Mouse (Mus musculus) frontal cortex, postnatal 14 days (tissue): ENCODE results near the gene 4930544D05Rik.

Experiments
- DNase-seq, 2 experiments: peaks; one replicate each; pipeline ENCODE4 v3.0.0; 2022; ENCODE audit warnings: low spot score in 2 of 2

4930544D05Rik gene

DNA sequence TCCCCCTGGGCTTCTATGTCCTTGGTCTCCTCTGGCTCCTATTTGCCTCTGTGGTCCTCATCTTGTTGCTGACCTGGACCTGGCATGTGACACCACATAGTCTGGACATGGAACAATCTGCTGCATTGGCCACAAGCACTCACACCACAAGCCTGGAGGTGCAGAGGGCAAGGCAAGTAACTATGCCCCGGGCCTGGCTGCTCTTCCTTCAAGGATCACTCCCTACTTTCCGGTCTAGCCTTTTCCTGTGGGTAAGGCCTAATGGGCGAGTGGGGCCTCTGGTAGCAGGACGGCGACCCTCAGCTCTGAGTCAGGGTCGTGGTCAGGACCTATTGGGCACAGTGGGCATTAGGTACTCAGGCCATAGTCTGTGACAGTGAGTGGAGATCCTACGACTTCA is 25.6 kb downstream of the 4930544D05Rik start:
- DNase-seq = no peak

DNA sequence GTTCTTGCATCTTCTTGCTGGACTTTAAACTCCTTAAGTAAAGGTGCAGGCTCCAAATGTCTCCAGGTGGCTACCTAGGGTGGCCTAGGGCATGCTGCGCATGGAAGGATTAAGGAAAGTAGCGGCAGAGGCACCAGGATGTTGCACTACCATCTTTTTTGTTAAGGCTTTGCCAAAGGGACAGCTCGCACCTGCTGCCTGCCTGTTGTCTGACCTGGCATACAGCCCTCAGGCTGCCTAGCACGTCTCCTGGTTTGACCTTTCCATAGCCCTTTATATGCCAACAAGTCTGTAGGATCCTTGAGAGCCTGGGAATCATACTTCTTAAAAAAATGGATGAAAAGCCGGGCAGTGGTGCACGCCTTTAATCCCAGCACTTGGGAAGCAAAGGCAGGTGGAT is 27.4 kb downstream of the 4930544D05Rik start:
- no peak for DNase-seq

DNA sequence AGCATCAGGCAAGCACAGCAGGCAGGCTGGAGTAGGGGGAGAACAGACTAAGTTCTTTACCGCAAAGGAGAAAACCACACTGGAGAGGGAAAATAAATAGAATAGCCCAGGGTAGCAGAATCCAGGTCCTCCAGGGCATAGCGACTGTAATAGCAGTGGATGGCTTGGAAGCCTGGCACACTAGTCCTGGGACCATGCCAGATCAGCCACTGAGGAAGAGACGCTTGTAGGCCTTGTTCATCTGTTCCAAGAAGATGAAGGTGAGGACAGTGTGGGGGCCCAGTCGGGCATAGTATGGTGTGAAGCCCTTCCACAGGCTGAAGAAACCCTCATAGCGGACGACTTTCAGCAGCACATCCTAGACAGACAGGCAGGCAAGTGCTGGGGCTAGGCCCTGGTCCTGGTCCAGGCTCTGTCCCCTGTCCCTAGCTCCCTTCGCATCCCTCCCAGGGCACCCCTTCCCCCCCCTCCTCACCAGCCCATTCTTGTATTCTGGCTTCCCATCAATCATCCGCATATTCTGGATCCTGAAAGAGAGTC is 29.0 kb downstream of the 4930544D05Rik start:
- DNase-seq = no peak

DNA sequence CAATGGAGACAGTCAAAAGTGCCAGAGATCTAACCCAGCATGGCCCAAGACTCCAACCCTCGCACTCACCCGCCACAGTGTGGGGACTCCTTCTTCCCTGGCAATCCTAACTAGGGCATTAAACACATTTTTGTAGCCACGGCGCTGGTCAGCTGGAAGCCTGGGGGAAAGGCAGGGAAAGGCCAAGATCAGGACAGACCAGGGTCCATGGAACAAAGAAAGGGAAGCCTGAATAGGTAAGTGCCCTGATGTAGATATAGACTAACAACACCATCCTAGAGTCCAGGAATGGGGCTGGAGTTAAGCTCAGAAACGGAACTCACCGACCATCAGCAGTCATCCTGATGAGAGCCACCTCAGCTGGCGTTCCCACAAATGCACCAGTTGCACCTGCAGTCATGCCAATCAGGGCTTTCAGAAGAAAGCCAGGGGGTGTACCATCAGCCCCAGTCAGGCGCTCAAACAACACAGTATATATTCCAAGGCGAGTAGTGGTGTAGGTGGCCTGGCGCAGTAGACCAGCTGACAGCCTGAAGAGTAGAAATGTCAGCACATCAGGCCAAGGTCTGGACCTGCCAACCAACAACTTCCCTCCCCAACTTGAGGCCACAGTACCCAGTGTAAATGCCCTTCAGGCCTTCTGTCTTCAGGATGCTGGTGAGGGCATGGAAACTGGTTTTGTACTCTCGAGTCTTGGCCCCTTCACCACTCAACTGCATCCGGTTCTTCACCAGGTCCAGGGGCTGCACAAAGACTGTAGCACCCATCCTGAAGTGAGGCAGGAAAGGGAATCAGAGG is 30.0 kb downstream of the 4930544D05Rik start:
- no peak for DNase-seq

DNA sequence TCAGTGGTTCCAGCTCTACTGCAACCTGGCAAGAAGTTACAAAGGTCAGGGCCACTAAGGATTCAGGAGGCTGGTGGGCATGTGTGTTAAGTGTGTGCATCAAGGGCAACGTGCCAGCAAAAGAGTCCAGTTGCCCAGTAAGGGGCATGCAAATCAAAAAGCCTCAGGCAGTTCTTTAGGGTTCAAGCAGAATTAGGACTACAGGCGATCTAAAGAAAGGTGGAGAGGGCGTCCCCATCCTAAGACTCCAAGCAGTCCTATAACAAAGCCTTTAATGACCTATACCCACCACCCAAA is 30.6 kb downstream of the 4930544D05Rik start:
- no peak for DNase-seq

DNA sequence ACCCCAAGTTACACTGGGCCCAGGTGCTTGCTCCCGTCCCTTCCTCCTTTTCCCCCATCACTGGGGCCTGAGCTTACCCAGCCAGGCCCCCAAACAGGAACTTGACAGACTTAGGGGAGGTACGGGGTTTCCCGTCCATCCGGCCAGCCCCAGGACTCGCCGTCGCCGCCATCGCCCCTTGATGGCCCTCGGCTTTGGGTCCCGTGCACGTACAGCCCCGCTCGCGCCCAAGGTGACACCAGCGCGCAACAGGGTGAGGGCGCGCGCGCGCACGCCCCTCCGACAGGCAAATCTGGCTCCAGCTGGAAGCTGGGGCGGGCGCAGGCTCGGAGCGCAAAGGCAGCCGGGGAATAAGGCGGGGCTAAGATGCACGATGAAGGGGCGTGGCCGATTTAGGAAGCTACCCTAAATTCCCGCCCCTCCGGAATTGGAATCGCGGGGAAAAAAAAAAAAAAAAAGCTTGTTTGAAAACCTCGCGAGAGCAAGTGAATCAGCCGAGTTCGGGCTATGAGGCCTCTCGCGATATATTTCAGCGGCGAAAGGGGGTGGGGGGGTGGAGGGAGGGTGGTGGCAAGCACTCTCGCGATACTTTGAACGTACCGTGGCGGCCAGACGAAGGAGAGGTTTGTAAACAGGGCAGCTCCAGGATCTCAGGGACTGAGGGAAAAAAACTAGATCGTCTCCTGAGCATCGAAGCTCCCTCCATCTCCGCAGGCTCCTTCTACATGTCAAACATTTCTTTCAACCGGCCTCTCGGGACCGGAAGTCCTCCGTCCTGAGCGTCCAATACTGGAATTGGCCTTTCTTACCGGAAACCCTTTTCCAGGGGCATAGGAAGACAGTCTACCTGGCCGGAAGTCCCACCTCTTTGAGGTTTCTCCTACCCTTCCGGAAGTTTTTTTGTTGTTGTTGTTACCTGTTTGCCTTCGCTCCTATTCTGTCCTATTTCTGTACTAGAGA is 31.3 kb downstream of the 4930544D05Rik start, which contains the start of the genes Rnf167 and Slc25a11:
Gene Rnf167, plus strand, starts transcription at position 545 of the 960 bp plus-strand sequence.
Gene Slc25a11, minus strand, starts transcription at position 789 of the 960 bp plus-strand sequence.
- peak; percentile 95 to 96 for DNase-seq

DNA sequence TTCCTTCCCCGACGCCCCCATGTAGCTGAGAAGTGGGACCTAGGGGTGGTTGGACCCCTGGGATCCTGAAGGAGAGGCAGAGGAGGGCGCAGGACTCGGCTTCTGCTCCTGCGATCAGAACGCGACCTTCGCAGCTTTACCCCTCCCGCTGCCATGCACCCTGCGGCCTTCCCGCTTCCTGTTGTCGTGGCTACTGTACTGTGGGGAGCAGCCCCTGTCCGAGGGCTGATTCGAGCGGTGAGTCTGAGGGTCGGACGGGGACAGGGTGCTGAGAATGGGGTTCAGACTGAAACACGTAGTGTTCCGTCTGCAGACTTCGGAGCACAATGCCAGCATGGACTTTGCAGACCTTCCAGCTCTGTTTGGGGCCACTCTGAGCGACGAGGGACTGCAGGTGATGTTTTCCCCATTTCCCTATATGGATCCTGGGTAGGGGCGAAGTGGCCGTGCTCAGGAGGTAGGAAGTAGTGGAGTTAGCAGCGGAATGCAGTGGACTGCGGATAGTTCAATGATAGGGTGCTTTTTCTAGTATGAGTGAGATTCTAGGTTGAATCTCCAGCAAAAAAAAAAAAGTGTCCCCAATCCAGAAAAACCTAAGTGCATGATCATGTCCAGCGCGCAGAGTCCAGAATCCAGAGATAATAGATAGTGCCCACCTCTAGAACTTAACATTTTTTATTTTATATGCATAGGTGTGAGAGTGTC is 32.2 kb downstream of the 4930544D05Rik start:
- no peak for DNase-seq

DNA sequence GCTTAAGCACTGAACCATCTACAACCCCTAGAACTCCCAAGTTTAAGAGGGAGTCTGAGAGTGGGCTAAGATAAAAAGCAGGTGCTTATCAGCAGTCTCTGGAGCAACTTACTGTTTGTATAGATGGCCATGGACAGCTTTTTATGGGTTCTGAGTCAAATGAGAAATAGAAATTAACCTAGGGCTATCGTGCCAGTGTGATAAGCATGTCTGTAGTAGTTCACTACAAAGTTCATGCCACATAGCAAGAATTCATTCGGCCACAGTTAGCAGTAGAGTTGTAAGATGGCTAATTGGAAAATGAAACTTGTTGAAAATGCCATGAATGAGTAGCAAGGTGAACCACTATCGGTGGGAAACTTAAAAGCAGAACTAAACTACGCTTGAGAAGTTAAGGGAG is 32.9 kb downstream of the 4930544D05Rik start:
- no peak for DNase-seq

DNA sequence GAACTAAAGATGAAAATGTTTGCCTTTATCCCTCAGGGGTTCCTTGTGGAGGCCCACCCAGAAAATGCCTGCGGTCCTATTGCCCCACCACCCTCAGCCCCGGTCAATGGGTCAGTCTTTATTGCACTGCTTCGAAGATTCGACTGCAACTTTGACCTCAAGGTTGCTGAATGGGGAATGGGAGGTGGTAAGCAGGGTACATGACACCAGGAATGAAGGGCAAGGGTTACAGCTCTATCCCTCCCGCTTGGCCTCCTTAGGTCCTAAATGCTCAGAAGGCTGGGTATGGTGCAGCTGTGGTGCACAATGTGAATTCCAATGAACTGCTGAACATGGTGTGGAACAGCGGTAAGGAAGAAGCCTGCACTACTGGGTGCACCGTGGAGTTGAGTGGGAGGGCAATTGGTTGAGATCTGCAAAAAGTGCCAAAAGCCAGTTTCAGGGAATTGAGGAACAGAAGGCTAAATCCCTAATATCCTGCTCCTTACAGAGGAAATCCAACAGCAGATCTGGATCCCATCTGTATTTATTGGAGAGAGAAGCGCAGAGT is 33.6 kb downstream of the 4930544D05Rik start:
- DNase-seq = no peak

DNA sequence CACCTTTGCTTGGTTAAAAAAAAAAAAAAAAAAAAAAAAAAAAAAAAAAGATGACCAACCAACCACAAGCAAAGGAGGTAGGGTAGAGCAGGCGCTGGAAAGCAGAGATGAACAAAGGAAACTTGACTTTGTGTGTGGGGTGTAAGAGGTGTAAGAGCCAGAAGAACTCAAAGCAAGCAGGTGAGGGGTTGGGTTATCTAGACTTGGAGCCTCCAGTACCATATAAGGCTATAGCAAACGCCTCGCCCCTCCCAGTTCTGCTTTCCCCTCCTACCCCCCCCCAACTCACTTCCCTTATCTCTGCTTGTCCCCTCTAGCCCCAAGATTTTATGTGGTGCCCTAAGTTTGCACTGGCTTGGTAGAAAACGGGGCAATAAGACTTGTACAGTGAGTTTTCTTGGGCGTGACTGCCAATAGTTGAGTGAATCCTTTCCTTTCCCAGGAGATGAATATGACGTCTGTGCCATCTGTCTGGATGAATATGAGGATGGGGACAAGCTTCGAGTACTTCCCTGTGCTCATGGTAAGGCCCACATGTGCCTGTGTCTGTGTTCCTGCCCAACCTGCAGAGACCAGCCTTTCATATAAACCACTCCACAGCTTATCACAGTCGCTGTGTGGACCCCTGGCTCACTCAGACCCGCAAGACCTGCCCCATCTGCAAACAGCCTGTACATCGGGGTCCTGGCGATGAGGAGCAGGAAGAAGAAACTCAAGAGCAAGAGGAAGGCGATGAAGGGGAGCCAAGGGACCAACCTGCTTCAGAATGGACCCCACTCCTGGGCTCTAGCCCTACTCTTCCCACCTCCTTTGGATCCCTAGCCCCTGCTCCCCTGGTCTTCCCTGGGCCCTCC is 34.9 kb downstream of the 4930544D05Rik start:
- no peak for DNase-seq

DNA sequence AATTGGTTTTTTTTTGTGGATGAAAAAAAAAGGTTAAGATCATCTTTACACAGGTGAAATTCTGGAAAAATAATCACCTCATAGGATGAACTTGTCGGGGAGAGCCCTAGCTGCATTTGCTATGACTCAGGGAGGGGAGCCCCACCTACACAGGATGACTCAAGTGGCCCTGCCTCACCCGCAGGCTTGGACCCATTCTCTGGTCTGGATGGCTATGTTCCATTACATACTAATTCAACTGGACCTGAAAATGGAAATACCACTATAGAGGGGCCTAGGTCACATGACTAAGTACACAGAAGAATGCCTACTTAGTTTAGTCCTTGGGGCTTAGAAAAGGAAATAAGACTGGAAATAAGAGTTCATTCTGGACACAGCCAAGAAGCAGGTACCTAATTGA is 35.7 kb downstream of the 4930544D05Rik start:
- no peak for DNase-seq

DNA sequence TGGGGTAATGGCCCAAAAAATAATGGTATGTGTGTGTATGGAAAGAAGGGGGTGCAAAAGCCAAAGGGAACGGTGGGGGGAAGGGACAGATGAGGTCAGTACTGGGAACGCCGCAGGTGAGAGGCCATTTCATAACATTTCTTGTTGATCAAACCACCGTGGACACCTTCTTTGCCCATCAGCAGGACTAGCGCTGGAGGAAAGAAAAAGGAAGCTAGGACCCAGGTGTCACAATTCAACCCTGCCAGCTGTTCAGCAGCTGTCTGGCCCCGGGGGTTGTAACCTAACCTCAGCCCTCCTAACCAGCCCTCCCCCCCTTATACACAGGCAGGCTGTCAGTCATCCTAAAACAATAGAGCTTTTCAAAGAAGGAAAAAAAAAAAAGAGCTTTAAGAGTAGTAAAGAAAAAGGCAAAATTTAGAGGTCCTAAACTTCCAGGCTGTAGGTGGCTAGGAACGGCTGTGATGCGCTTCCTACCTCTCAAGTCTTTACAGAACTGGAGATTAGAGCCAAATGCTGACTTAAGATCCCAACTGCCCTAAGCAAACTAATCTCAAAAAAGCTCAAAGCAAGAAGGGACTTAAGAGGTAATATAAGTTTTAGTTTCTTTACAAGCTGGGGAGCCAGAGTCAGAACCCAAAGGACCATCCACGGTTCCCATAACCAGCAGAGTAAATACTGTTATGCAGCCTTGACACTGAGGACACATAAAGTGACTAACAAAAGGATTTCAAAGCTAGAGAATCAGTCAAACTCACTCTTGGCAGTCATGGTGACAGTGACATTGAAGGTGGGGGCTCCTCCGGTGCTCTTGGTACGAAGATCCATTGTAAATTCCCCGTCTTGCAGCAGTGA is 36.6 kb downstream of the 4930544D05Rik start:
- DNase-seq = no peak

DNA sequence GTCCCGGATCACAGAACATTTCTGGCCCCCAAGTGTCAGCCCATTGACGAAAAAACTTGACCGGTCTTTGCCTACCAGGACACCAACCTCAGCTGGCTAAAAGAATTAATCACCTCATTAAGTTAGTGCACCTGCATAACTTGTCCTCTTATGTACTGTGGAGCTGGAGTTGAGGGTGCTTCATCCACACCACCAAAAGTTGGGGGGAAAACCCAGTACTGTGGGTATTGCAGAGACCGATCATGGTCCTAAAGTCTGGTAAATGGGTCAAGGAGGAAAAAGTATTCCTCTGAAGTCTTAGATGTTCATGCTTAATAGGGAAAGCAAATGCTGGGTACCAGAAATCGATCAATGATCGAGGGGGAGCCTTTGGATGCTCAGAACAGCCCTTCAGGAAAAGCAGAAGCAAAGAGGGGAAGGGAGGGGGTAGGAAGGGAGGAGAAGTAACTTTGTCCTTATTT is 37.3 kb downstream of the 4930544D05Rik start:
- DNase-seq = no peak

DNA sequence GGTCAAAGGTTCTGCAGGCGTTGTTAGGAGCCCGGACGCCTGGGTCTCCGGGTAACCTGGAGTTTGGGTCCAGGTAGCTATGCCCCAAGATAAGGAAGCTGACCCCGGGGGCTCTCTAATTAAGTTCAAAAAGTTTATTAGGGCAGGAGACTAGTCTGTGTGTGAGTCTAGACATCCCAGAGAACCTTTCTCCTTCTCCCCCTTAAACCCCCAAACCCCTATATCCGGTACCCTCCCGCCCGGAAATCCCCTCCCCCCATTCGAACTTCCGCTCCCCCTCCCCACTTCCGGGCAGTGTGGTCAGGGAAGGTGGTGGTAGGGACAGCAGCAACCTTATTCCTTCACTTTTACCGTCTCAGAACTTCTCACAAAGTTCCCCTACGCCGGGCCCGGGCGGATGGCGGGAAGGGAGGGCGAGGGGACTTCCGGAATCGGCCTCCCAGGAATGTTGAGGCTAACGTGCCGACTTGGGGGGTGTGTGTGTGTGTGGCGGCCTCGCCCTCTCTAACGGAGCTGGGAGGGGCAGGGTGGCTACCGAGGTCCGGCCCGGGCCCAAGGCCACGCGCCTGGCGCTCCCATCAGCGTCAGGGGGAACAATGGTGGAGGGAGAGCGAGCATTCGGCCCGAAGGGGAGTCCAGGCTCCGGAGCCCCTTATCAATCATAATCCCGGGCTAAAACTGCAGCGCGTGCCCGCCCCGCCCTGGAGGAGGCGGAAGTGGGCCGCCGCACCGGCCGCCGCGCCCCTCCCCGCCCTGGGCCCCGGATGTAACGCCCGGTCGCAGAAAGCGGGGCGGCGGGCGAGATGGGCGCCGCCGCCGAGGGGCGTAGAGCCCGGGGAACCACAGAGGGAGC is 37.9 kb downstream of the 4930544D05Rik start:
- no peak for DNase-seq

DNA sequence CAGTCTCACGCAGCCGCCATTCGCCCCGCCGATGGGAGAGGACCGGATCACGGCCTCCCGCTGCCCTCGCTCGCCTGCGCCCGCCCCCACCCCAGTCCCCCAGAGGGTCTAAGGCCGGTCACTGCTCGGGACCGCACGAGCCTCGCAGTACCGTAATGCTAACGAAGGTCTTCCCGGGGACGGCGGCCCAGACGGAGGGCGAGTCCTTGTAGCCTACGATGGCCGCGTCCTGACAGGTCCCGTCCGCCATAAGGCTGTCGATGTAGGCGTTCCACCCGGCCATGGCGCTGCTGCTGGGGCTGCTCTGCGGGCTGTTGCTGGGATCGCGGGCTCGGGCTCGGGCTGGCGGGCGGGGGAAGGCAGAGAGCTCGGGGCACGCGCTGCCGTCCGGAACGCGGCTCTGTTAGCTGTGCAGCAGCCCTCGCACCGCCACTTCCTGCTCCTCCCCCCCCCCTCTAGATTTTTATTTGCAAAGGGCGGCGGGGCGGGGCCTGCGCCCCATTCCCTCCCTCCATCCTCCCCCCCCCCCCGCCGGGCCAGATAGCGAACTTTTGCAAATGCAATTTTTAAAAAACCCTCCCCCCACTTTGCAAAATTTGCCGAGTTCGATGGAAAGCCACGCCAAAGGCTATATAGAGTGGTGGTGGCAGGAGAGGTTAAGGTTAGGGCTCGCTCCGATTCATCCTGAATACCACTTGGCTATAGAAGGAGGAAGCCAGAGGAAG is 38.7 kb downstream of the 4930544D05Rik start, which contains the start of gene Pfn1:
Gene Pfn1, minus strand, starts transcription at position 447 of the 725 bp plus-strand sequence.
- DNase-seq = no peak

DNA sequence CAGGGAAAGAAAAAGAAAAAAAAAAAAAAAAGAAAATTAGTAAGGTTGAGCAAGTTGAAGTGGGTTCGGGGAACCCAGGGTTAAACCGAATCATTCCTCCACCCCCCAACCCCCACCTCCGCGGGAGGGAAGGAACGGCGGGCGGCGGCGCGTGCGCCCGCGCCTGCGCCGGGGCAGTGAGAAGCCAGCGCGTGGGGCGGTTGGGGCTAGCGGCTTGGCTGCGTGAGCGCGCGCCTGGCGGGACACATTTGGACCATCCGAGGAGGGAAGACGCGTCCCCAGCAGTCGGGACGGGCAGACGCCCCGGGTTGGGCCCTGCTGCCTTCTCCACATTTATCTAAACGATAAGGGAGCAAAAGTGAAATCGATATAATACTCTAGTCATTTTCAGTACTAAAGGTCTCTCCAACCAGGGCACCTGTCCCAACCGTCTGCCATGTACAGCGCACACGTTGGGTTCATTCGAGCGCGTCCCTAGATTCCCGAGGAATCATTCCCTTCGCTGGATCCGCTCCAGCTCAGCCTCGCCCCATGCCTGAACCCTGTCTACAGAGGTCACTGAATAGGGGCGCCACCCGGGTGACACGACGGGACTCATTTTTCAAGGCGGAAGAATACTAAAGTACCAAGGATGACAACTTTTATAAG is 39.4 kb downstream of the 4930544D05Rik start:
- DNase-seq = peak in 1 of 2 experiments; percentile 62
